Mouse (Mus musculus): Measurements from ENCODE around the gene Ip6k1.

The Ip6k1 gene

GRCm38 (mm10) chr9:108001922-108002770 lies at the start of gene Ip6k1:
Ip6k1 (plus strand) TSS chr9:108002501.
- peak; percentile 100 for DNase-seq (ENCODE audit: low spot score)

- no peak for DNase-seq (ENCODE audit: low spot score)
Observed at GRCm38 (mm10) chr9:107955613-107956289, 46.5 kb upstream of the Ip6k1 start.

GRCm38 (mm10) chr9:107957141-107957540 lies 45.2 kb upstream of the Ip6k1 start:
- no peak for DNase-seq (ENCODE audit: low spot score)

- no peak for DNase-seq (ENCODE audit: low spot score)
Observed at GRCm38 (mm10) chr9:107959896-107960295, 42.4 kb upstream of the Ip6k1 start.

GRCm38 (mm10) chr9:107960928-107961327 lies 41.4 kb upstream of the Ip6k1 start:
- DNase-seq (ENCODE audit: low spot score) = no peak

GRCm38 (mm10) chr9:107961351-107961762 lies 40.9 kb upstream of the Ip6k1 start:
- DNase-seq (ENCODE audit: low spot score) = no peak

- DNase-seq (ENCODE audit: low spot score) = no peak
Observed at GRCm38 (mm10) chr9:107961881-107962280, 40.4 kb upstream of the Ip6k1 start.

GRCm38 (mm10) chr9:107962916-107963315 lies 39.4 kb upstream of the Ip6k1 start:
- DNase-seq (ENCODE audit: low spot score) = no peak

- DNase-seq (ENCODE audit: low spot score) = peak; percentile 72
Observed at GRCm38 (mm10) chr9:107963700-107964099, 38.6 kb upstream of the Ip6k1 start.

- no peak for DNase-seq (ENCODE audit: low spot score)
Observed at GRCm38 (mm10) chr9:107964681-107965080, 37.6 kb upstream of the Ip6k1 start.

- DNase-seq (ENCODE audit: low spot score) = no peak
Observed at GRCm38 (mm10) chr9:107966676-107967075, 35.6 kb upstream of the Ip6k1 start.

GRCm38 (mm10) chr9:107967437-107967836 lies 34.9 kb upstream of the Ip6k1 start:
- DNase-seq (ENCODE audit: low spot score) = no peak

GRCm38 (mm10) chr9:107968531-107968930 lies 33.8 kb upstream of the Ip6k1 start:
- no peak for DNase-seq (ENCODE audit: low spot score)

- no peak for DNase-seq (ENCODE audit: low spot score)
Observed at GRCm38 (mm10) chr9:107970311-107970710, 32.0 kb upstream of the Ip6k1 start.

- no peak for DNase-seq (ENCODE audit: low spot score)
Observed at GRCm38 (mm10) chr9:107971690-107972541, 30.4 kb upstream of the Ip6k1 start.

GRCm38 (mm10) chr9:107974491-107975171 lies 27.7 kb upstream of the Ip6k1 start:
- DNase-seq (ENCODE audit: low spot score) = no peak

GRCm38 (mm10) chr9:107975399-107976386 lies 26.6 kb upstream of the Ip6k1 start, which contains the start of gene Uba7:
Uba7 (plus strand) TSS chr9:107975505.
- peak; percentile 35 for DNase-seq (ENCODE audit: low spot score)

- no peak for DNase-seq (ENCODE audit: low spot score)
Observed at GRCm38 (mm10) chr9:107978815-107979214, 23.5 kb upstream of the Ip6k1 start.

- DNase-seq (ENCODE audit: low spot score) = no peak
Observed at GRCm38 (mm10) chr9:107981684-107982605, 20.4 kb upstream of the Ip6k1 start.
